Mouse (Mus musculus): Measurements from ENCODE around the gene Arhgap27. TPM values are rescaled to one million over a fixed set of nuclear protein-coding genes. Genes with fewer than 3 reads are reported as not detected.
A peak's percentile ranks its signal among the peaks of the same experiment; 100 is the strongest.
"Not testable (repeated sequence)": the region's sequence is repeated elsewhere in the genome, so short reads cannot be mapped to it uniquely, and the experiment has no call there.

Arhgap27 gene
- polyA plus RNA-seq, 1 experiment from 2014 or later = 2.8 TPM

GRCm38 (mm10) chr11:103325172-103325571, 38.3 kb downstream of the Arhgap27 start:
- Histone ChIP-seq H3K27ac (ENCODE audit: low read depth, low read length) (no peak overlapping the region), H3K4me3 (ENCODE audit: low read depth, low read length) (no peak overlapping the region), H3K4me2 (no peak overlapping the region), H3K4me1 (ENCODE audit: control insufficient read depth, insufficient read depth, low read length) (no peaks in the 10 kb centered on the region), H3K27me3 (ENCODE audit: control insufficient read depth, insufficient read depth, low read length) (no peaks in the 10 kb centered on the region; the same call in 1 of the 2 replicates), H3K9me3 (ENCODE audit: control insufficient read depth, low read length) (no peaks in the 10 kb centered on the region), H3K36me3 (ENCODE audit: control insufficient read depth, insufficient read depth, low read length) (no peaks in the 10 kb centered on the region), H3K9ac (ENCODE audit: low read length) (no peak overlapping the region)
- ATAC-seq (ENCODE audit: low FRiP score) (peak; percentile 52; the same call in 1 of the 2 replicates), DNase-seq (ENCODE audit: low spot score, missing footprints) (peak; percentile 95)
- 11% methylated on average over 8 of the region's 8 CpGs for WGBS

- no peak overlapping the region for H3K27ac ChIP-seq (ENCODE audit: low read depth, low read length)
- no peak overlapping the region for H3K9ac ChIP-seq (ENCODE audit: low read length)
- ATAC-seq (ENCODE audit: low FRiP score) = no peak
Observed at GRCm38 (mm10) chr11:103324723-103325122, 38.8 kb downstream of the Arhgap27 start.

GRCm38 (mm10) chr11:103322832-103323231, 40.7 kb downstream of the Arhgap27 start:
- not testable (repeated sequence) for DNase-seq (ENCODE audit: low spot score, missing footprints); H3K27me3 ChIP-seq (ENCODE audit: control insufficient read depth, insufficient read depth, low read length); H3K36me3 ChIP-seq (ENCODE audit: control insufficient read depth, insufficient read depth, low read length); H3K9me3 ChIP-seq (ENCODE audit: control insufficient read depth, low read length); ATAC-seq (ENCODE audit: low FRiP score); H3K4me1 ChIP-seq (ENCODE audit: control insufficient read depth, insufficient read depth, low read length); H3K4me3 ChIP-seq (ENCODE audit: low read depth, low read length); H3K9ac ChIP-seq (ENCODE audit: low read length); H3K4me2 ChIP-seq; H3K27ac ChIP-seq (ENCODE audit: low read depth, low read length)
- WGBS = 36% methylated on average over 4 of the region's 4 CpGs

More at GRCm38 (mm10) chr11:103324723-103325122, 38.8 kb downstream of the Arhgap27 start:
- no peak for DNase-seq (ENCODE audit: low spot score, missing footprints)
- WGBS = 69% methylated on average over 13 of the region's 13 CpGs
- H3K4me2 ChIP-seq = no peak overlapping the region
- no peaks in the 10 kb centered on the region for H3K36me3 ChIP-seq (ENCODE audit: control insufficient read depth, insufficient read depth, low read length)
- no peaks in the 10 kb centered on the region for H3K9me3 ChIP-seq (ENCODE audit: control insufficient read depth, low read length)
- H3K4me1 ChIP-seq (ENCODE audit: control insufficient read depth, insufficient read depth, low read length) = no peaks in the 10 kb centered on the region
- H3K27me3 ChIP-seq (ENCODE audit: control insufficient read depth, insufficient read depth, low read length) = no peaks in the 10 kb centered on the region; the same call in 1 of the 2 replicates
- H3K4me3 ChIP-seq (ENCODE audit: low read depth, low read length) = no peak overlapping the region

GRCm38 (mm10) chr11:103320646-103321045, 42.8 kb downstream of the Arhgap27 start:
- Histone ChIP-seq H3K4me3 (ENCODE audit: low read depth, low read length) (no peak overlapping the region), H3K36me3 (ENCODE audit: control insufficient read depth, insufficient read depth, low read length) (no peaks in the 10 kb centered on the region), H3K27me3 (ENCODE audit: control insufficient read depth, insufficient read depth, low read length) (no peaks in the 10 kb centered on the region; the same call in 1 of the 2 replicates), H3K4me1 (ENCODE audit: control insufficient read depth, insufficient read depth, low read length) (no peaks in the 10 kb centered on the region), H3K9me3 (ENCODE audit: control insufficient read depth, low read length) (no peaks in the 10 kb centered on the region), H3K27ac (ENCODE audit: low read depth, low read length) (no peak overlapping the region), H3K4me2 (no peak overlapping the region), H3K9ac (ENCODE audit: low read length) (no peak overlapping the region)
- ATAC-seq (ENCODE audit: low FRiP score) = no peak
- no peak for DNase-seq (ENCODE audit: low spot score, missing footprints)
- WGBS = 82% methylated on average over 4 of the region's 4 CpGs

GRCm38 (mm10) chr11:103320196-103320595, 43.3 kb downstream of the Arhgap27 start:
- Histone ChIP-seq H3K27me3 (ENCODE audit: control insufficient read depth, insufficient read depth, low read length) (no peaks in the 10 kb centered on the region; the same call in 1 of the 2 replicates), H3K9me3 (ENCODE audit: control insufficient read depth, low read length) (no peaks in the 10 kb centered on the region), H3K9ac (ENCODE audit: low read length) (no peak overlapping the region), H3K27ac (ENCODE audit: low read depth, low read length) (no peak overlapping the region), H3K4me2 (no peak overlapping the region), H3K4me1 (ENCODE audit: control insufficient read depth, insufficient read depth, low read length) (no peaks in the 10 kb centered on the region), H3K4me3 (ENCODE audit: low read depth, low read length) (no peak overlapping the region), H3K36me3 (ENCODE audit: control insufficient read depth, insufficient read depth, low read length) (no peaks in the 10 kb centered on the region)
- ATAC-seq (ENCODE audit: low FRiP score) (no peak), DNase-seq (ENCODE audit: low spot score, missing footprints) (peak; percentile 41)
- WGBS = 83% methylated on average over 8 of the region's 8 CpGs

- WGBS = 88% methylated on average over 1 of the region's 1 CpGs
Observed at GRCm38 (mm10) chr11:103318042-103318441, 45.5 kb downstream of the Arhgap27 start.

GRCm38 (mm10) chr11:103315379-103315778, 48.1 kb downstream of the Arhgap27 start:
- 85% methylated on average over 5 of the region's 5 CpGs for WGBS
- no peak for ATAC-seq (ENCODE audit: low FRiP score)

More at GRCm38 (mm10) chr11:103318042-103318441, 45.5 kb downstream of the Arhgap27 start:
- Histone ChIP-seq H3K4me3 (ENCODE audit: low read depth, low read length) (no peak overlapping the region), H3K27ac (ENCODE audit: low read depth, low read length) (no peak overlapping the region), H3K4me1 (ENCODE audit: control insufficient read depth, insufficient read depth, low read length) (no peaks in the 10 kb centered on the region), H3K4me2 (no peak overlapping the region), H3K36me3 (ENCODE audit: control insufficient read depth, insufficient read depth, low read length) (no peaks in the 10 kb centered on the region), H3K9me3 (ENCODE audit: control insufficient read depth, low read length) (no peaks in the 10 kb centered on the region), H3K9ac (ENCODE audit: low read length) (no peak overlapping the region), H3K27me3 (ENCODE audit: control insufficient read depth, insufficient read depth, low read length) (no peaks in the 10 kb centered on the region)
- DNase-seq (ENCODE audit: low spot score, missing footprints) = no peak
- ATAC-seq (ENCODE audit: low FRiP score) = no peak

GRCm38 (mm10) chr11:103314736-103315374, 48.6 kb downstream of the Arhgap27 start:
- Histone ChIP-seq H3K27ac (ENCODE audit: low read depth, low read length) (no peak overlapping the region), H3K36me3 (ENCODE audit: control insufficient read depth, insufficient read depth, low read length) (no peaks in the 10 kb centered on the region), H3K9me3 (ENCODE audit: control insufficient read depth, low read length) (no peaks in the 10 kb centered on the region), H3K9ac (ENCODE audit: low read length) (no peak overlapping the region), H3K4me3 (ENCODE audit: low read depth, low read length) (no peak overlapping the region), H3K4me2 (no peak overlapping the region), H3K4me1 (ENCODE audit: control insufficient read depth, insufficient read depth, low read length) (peaks cover 3% of the 10 kb centered on the region; the same call in 1 of the 2 replicates), H3K27me3 (ENCODE audit: control insufficient read depth, insufficient read depth, low read length) (no peaks in the 10 kb centered on the region)
- ATAC-seq (ENCODE audit: low FRiP score) (no peak), DNase-seq (ENCODE audit: low spot score, missing footprints) (no peak)
- WGBS = 82% methylated on average over 10 of the region's 10 CpGs

More at GRCm38 (mm10) chr11:103315379-103315778, 48.1 kb downstream of the Arhgap27 start:
- H3K27me3 ChIP-seq (ENCODE audit: control insufficient read depth, insufficient read depth, low read length) = no peaks in the 10 kb centered on the region
- no peak overlapping the region for H3K9ac ChIP-seq (ENCODE audit: low read length)
- no peak for DNase-seq (ENCODE audit: low spot score, missing footprints)
- H3K27ac ChIP-seq (ENCODE audit: low read depth, low read length) = no peak overlapping the region
- no peaks in the 10 kb centered on the region for H3K9me3 ChIP-seq (ENCODE audit: control insufficient read depth, low read length)
- H3K4me2 ChIP-seq = no peak overlapping the region
- H3K4me3 ChIP-seq (ENCODE audit: low read depth, low read length) = no peak overlapping the region
- H3K4me1 ChIP-seq (ENCODE audit: control insufficient read depth, insufficient read depth, low read length) = peaks cover 3% of the 10 kb centered on the region; the same call in 1 of the 2 replicates
- no peaks in the 10 kb centered on the region for H3K36me3 ChIP-seq (ENCODE audit: control insufficient read depth, insufficient read depth, low read length)

GRCm38 (mm10) chr11:103313542-103313941, 50.0 kb downstream of the Arhgap27 start:
- peaks cover 3% of the 10 kb centered on the region; the same call in 1 of the 2 replicates for H3K4me1 ChIP-seq (ENCODE audit: control insufficient read depth, insufficient read depth, low read length)
- H3K9ac ChIP-seq (ENCODE audit: low read length) = no peak overlapping the region
- no peak overlapping the region for H3K27ac ChIP-seq (ENCODE audit: low read depth, low read length)
- ATAC-seq (ENCODE audit: low FRiP score) (no peak), DNase-seq (ENCODE audit: low spot score, missing footprints) (peak; percentile 47)
- WGBS = 86% methylated on average over 6 of the region's 6 CpGs
- H3K27me3 ChIP-seq (ENCODE audit: control insufficient read depth, insufficient read depth, low read length) = no peaks in the 10 kb centered on the region
- no peak overlapping the region for H3K4me2 ChIP-seq
- no peak overlapping the region for H3K4me3 ChIP-seq (ENCODE audit: low read depth, low read length)
- no peaks in the 10 kb centered on the region for H3K9me3 ChIP-seq (ENCODE audit: control insufficient read depth, low read length)
- H3K36me3 ChIP-seq (ENCODE audit: control insufficient read depth, insufficient read depth, low read length) = no peaks in the 10 kb centered on the region

Measured in midbrain, embryonic 11.5 days (tissue).